Mouse (Mus musculus) stomach, embryonic 15.5 days (tissue): ENCODE results near the gene Dgkh. TPM values are rescaled to one million over a fixed set of nuclear protein-coding genes. Genes with fewer than 3 reads are reported as not detected.

Source experiments
- ATAC-seq: fragments of 200-750 bp; cut with Nextera tagmentation; 2 replicates; pipeline ENCODE4 v1.8.0; 2017; ENCODE audit warnings: low read depth, moderate number of reproducible peaks, moderate TSS enrichment; ENCODE audit not compliant: insufficient read depth, low FRiP score
- H3K27ac ChIP-seq: fragments of 300-500 bp; sonication (generic); 2 replicates; pipeline ENCODE4 v1.5.1; 2015; ENCODE audit warnings: mild to moderate bottlenecking, inconsistent platforms
- H3K27me3 ChIP-seq: fragments of 300-500 bp; sonication (generic); replicated peaks from 2 replicates; pipeline ENCODE4 v1.6.1; 2015; ENCODE audit warnings: inconsistent platforms
- H3K36me3 ChIP-seq: fragments of 300-500 bp; sonication (generic); 2 replicates; pipeline ENCODE4 v1.6.1; 2015; ENCODE audit warnings: inconsistent platforms
- H3K4me1 ChIP-seq: fragments of 300-500 bp; sonication (generic); 2 replicates; pipeline ENCODE4 v1.6.1; 2015; ENCODE audit warnings: inconsistent platforms
- H3K4me2 ChIP-seq: fragments of 300-500 bp; sonication (generic); 2 replicates; pipeline ENCODE4 v1.6.1; 2015; ENCODE audit warnings: mild to moderate bottlenecking, inconsistent platforms
- H3K4me3 ChIP-seq: fragments of 300-500 bp; sonication (generic); replicated peaks from 2 replicates; pipeline ENCODE4 v1.5.1; 2015; ENCODE audit warnings: inconsistent platforms
- H3K9ac ChIP-seq: fragments of 300-500 bp; sonication (generic); 2 replicates; pipeline ENCODE4 v1.6.1; 2015; ENCODE audit warnings: inconsistent platforms
- H3K9me3 ChIP-seq: fragments of 300-500 bp; sonication (generic); 2 replicates; pipeline ENCODE4 v1.6.1; 2016; ENCODE audit warnings: inconsistent platforms
- WGBS: fragments of 180-500 bp; shearing (Covaris S2); methylation state at CpG from one replicate; pipeline ENCODE4 v1.1.7; 2015; 5-methylcytosine and 5-hydroxymethylcytosine counted together
- polyA plus RNA-seq: library from polyadenylated mRNA; unstranded; fragments of >200 nt; fragmentation: Nextera tagmentation; extraction: Ambion mirVana; gene quantifications from 2 replicates; pipeline ENCODE4 v1.2.1, GENCODE M21; 2015

Gene Dgkh
- polyA plus RNA-seq, 1 experiment from 2014 or later: 1.7 TPM

DNA sequence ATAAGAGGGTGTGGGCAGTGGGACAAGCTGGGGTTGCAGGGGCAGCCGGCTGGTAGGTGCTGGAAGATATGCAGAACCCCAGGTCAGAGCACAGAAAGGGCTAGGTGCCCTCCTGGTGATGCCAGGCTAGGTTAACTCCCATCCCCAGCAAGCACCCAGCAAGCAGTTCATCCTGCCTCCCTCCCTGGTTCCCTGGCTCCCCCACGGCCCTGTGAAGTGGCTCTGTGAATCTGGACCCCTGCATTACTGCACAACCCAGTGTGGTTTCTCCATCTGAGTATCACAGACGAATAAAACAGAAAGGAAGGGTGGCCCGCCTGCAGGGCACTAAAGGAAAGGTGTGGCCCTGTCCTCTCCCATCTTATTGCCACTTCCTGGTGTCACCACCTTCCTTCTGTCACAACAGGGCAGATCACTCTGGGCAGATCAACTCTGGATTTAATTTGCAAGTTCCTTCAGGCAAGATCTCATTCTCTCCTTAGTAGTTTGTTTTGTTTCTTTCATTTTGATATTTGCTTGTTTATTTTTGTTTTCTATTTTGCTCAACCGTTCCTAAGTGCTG is 40.6 kb downstream of the Dgkh start:
- no peaks in the 10 kb centered on the region for H3K27me3 ChIP-seq
- no peak overlapping the region for H3K4me2 ChIP-seq
- no peaks in the 10 kb centered on the region for H3K36me3 ChIP-seq
- WGBS: 59% methylated on average over 5 of the region's 5 CpGs
- no peak overlapping the region for H3K27ac ChIP-seq
- no peaks in the 10 kb centered on the region for H3K9me3 ChIP-seq
- no peak for ATAC-seq
- no peaks in the 10 kb centered on the region for H3K4me1 ChIP-seq
- H3K4me3 ChIP-seq: no peak overlapping the region
- no peak overlapping the region for H3K9ac ChIP-seq

- H3K4me3 ChIP-seq: no peak overlapping the region
- H3K36me3 ChIP-seq: no peaks in the 10 kb centered on the region
- ATAC-seq: no peak
- H3K27ac ChIP-seq: no peak overlapping the region
- WGBS: 56% methylated on average over 1 of the region's 1 CpGs
- no peaks in the 10 kb centered on the region for H3K27me3 ChIP-seq
- no peak overlapping the region for H3K9ac ChIP-seq
- no peaks in the 10 kb centered on the region for H3K4me1 ChIP-seq
- no peak overlapping the region for H3K4me2 ChIP-seq
- no peaks in the 10 kb centered on the region for H3K9me3 ChIP-seq
Observed at GRCm38 (mm10) chr14:78690883-78691282, 41.7 kb downstream of the Dgkh start.

DNA sequence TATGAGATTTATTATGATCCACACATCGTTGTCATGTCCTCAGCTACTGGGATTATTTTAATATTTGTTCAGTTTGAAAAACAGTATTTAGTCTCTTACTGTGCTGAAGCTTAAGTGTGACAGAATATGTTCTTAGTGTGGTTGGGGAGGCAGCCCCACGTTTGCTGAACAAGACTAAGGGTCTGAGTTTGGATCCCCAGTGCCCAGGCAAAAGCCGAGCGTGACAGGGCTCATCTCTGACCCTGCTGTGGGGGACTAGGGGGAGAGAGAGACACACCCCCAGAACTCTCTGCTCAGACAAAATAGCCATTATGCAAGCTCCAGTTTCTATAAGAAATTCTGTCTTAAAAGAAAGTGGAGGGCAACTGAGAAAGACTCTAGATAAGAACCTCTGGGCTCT is 42.2 kb downstream of the Dgkh start:
- no peak overlapping the region for H3K27ac ChIP-seq
- ATAC-seq: no peak
- WGBS: 64% methylated on average over 4 of the region's 4 CpGs

GRCm38 (mm10) chr14:78689950-78690349 is 42.6 kb downstream of the Dgkh start:
- no peak for ATAC-seq
- H3K4me3 ChIP-seq: no peak overlapping the region
- no peaks in the 10 kb centered on the region for H3K27me3 ChIP-seq
- no peaks in the 10 kb centered on the region for H3K36me3 ChIP-seq
- H3K4me2 ChIP-seq: no peak overlapping the region
- no peaks in the 10 kb centered on the region for H3K9me3 ChIP-seq
- no peak overlapping the region for H3K9ac ChIP-seq
- WGBS: 90% methylated on average over 9 of the region's 9 CpGs
- no peak overlapping the region for H3K27ac ChIP-seq
- no peaks in the 10 kb centered on the region for H3K4me1 ChIP-seq

More for the DNA sequence above, 42.2 kb downstream of the Dgkh start:
- Histone ChIP-seq H3K9me3 (no peaks in the 10 kb centered on the region), H3K36me3 (no peaks in the 10 kb centered on the region), H3K4me2 (no peak overlapping the region), H3K4me1 (no peaks in the 10 kb centered on the region), H3K9ac (no peak overlapping the region), H3K4me3 (no peak overlapping the region), H3K27me3 (no peaks in the 10 kb centered on the region)

GRCm38 (mm10) chr14:78687716-78688115 is 44.9 kb downstream of the Dgkh start:
- ATAC-seq: no peak
- Histone ChIP-seq H3K27me3 (no peaks in the 10 kb centered on the region), H3K27ac (no peak overlapping the region), H3K9ac (no peak overlapping the region), H3K36me3 (no peaks in the 10 kb centered on the region), H3K4me2 (no peak overlapping the region), H3K4me3 (no peak overlapping the region), H3K9me3 (no peaks in the 10 kb centered on the region), H3K4me1 (no peaks in the 10 kb centered on the region)
- WGBS: 60% methylated on average over 4 of the region's 4 CpGs

DNA sequence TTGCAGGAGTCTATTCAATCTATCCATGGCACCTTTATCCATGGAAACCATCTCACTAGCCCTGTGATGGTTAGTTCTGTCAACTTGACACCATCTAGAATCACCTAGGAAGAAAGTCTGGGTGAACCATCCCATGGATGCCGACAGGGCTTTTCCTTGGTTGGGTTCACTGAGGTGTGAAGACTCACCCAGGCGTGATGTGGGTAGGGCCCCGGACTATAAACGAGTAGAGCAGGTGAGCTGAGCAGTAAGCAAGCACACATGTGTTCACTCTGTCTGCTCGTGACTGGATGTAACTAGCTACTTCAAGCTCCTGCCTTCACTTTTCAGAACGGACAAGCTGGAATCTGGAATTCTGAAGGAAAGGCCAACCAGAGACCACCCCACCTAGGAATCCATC is 45.9 kb downstream of the Dgkh start:
- no peak for ATAC-seq

DNA sequence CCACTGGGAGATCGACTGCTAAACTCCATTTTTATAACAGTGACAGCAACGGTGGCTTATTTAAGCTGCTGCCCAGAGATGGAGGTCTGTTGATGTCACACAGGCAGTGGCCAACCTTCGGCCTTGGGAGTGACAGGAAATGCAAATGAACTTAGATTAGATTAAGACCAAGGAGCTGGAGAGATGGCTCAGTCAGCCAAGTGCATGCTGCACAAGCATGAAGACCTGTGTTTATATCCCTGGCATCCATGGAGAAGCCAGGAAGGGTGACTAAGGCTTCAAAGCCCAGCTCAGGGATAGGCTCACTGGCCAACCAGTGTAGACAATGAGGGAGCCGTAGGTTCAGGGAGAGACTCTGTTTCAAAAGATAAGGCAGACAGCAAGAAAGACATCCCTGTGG is 48.4 kb downstream of the Dgkh start:
- Histone ChIP-seq H3K27me3 (no peaks in the 10 kb centered on the region), H3K4me1 (no peaks in the 10 kb centered on the region), H3K9ac (no peak overlapping the region), H3K9me3 (no peaks in the 10 kb centered on the region), H3K36me3 (no peaks in the 10 kb centered on the region), H3K27ac (no peak overlapping the region), H3K4me2 (no peak overlapping the region), H3K4me3 (no peak overlapping the region)
- no peak for ATAC-seq
- WGBS: 56% methylated on average over 4 of the region's 4 CpGs

More for the DNA sequence above, 45.9 kb downstream of the Dgkh start:
- Histone ChIP-seq H3K27ac (no peak overlapping the region), H3K4me3 (no peak overlapping the region), H3K9ac (no peak overlapping the region), H3K4me2 (no peak overlapping the region), H3K27me3 (no peaks in the 10 kb centered on the region), H3K4me1 (no peaks in the 10 kb centered on the region), H3K9me3 (no peaks in the 10 kb centered on the region), H3K36me3 (no peaks in the 10 kb centered on the region)
- 92% methylated on average over 6 of the region's 6 CpGs for whole genome bisulfite sequencing

DNA sequence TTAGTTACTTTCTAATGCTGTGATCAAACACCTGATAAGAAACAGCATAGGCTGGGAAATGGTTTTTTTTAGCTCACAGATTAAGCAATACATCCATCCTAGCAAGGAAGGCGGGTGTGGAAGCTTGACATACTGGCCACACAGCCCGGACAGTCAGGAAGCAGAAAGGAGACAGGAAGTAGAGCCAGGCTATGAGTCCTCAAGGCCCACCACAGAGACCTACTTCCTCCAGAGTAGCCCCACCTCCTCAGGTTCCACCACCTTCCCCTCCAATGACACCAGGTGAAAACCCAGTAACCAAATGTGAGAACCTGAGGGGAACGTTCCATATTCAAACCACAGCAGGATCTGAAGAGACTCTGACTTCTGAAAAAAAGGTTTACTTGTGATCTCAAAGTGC is 53.6 kb downstream of the Dgkh start:
- WGBS: 63% methylated on average over 3 of the region's 3 CpGs
- Histone ChIP-seq H3K4me1 (peaks cover 9% of the 10 kb centered on the region), H3K9ac (no peak overlapping the region), H3K4me3 (no peak overlapping the region), H3K4me2 (no peak overlapping the region), H3K9me3 (no peaks in the 10 kb centered on the region), H3K27me3 (no peaks in the 10 kb centered on the region), H3K36me3 (no peaks in the 10 kb centered on the region), H3K27ac (no peak overlapping the region)
- ATAC-seq: no peak

DNA sequence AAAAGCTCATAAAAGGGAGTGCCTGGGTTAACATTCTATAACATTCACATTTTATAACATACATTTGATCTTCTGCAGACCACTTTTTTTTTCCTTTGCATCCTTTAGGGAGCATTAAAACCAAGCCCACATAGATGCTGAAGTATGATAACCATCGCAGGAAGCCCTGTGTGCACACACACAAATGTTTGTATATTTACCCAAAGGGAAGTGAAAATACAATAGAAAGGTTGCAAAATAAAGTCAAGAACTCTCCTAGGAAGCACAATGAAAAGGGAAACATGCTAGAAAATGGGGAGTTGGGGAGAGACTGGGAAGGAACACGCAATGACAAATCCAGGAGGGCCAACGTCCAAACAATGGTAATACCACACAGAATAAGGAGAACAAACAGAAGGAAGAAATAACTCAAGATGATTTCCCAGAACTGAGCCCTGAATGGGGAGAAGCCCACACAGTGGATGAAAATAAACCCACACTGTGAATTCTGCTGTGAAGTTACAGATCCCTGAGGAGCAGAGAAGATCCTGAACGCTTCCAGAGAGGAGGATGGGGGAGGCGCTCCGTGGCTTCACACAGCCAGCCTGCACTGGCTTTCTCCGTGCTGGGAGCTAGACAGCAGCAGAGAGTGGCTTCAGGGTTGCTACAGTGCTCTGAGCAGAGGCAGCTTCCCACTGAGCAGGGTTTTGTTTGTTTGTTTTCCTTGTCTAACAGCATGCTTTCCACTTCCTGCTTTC is 54.6 kb downstream of the Dgkh start:
- Histone ChIP-seq H3K27ac (0 out of 2 replicates have a peak overlapping the region, but pooled peaks have one; percentile 5), H3K4me3 (no peak overlapping the region), H3K9me3 (no peaks in the 10 kb centered on the region), H3K27me3 (no peaks in the 10 kb centered on the region), H3K36me3 (no peaks in the 10 kb centered on the region), H3K4me2 (0 out of 2 replicates have a peak overlapping the region, but pooled peaks have one; percentile 19), H3K4me1 (peaks cover 9% of the 10 kb centered on the region), H3K9ac (no peak overlapping the region)
- 15% methylated on average over 7 of the region's 7 CpGs for WGBS
- ATAC-seq: no peak

DNA sequence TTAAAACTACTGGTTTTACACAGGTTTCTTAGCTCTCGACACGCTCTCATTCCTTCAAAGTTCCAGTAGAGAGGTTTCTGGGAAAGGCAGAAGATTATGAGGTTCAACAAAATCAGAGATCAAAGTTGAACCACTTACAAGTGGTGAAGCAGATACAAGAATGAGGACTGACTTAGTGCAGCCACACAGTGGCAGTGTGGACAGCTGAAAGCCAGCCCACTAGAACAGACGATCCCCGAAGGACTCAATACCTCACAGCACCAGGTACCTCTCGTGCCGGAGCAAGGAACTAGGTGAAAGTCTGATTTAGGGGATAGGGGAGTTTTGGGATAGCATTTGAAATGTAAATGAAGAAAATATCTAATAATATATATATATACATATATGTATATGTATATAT is 56.1 kb downstream of the Dgkh start:
- Histone ChIP-seq H3K9me3 (no peaks in the 10 kb centered on the region), H3K4me2 (no peak overlapping the region), H3K4me1 (peaks cover 9% of the 10 kb centered on the region), H3K27ac (no peak overlapping the region), H3K27me3 (no peaks in the 10 kb centered on the region), H3K36me3 (no peaks in the 10 kb centered on the region), H3K4me3 (no peak overlapping the region), H3K9ac (no peak overlapping the region)
- ATAC-seq: no peak
- 64% methylated on average over 6 of the region's 6 CpGs for WGBS

DNA sequence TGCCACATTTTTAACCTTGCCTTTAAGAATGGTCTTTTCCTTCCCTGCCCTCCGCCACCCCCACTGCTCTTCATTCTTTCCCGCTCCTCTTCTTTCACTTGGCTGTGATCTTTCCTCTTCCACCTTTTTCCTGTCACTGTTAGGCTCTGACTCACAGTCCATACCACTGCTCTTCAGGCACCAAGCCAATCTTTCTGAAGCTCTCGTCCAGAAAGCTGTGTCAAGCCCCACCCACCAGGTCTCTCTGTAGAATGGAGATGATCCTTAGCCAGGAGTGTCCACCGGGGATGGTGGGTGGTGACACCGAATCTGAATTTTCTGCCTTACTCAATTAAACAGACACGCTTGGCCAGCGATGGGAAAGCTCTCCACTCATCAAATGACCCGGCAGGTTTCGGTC is 58.0 kb downstream of the Dgkh start:
- H3K4me1 ChIP-seq: peaks cover 9% of the 10 kb centered on the region
- H3K9ac ChIP-seq: no peak overlapping the region
- 80% methylated on average over 9 of the region's 9 CpGs for WGBS
- H3K36me3 ChIP-seq: no peaks in the 10 kb centered on the region
- no peak for ATAC-seq
- H3K4me3 ChIP-seq: no peak overlapping the region
- no peaks in the 10 kb centered on the region for H3K27me3 ChIP-seq
- H3K4me2 ChIP-seq: no peak overlapping the region
- H3K9me3 ChIP-seq: no peaks in the 10 kb centered on the region
- no peak overlapping the region for H3K27ac ChIP-seq

GRCm38 (mm10) chr14:78669986-78670385 is 62.6 kb downstream of the Dgkh start:
- Histone ChIP-seq H3K36me3 (no peaks in the 10 kb centered on the region), H3K4me2 (no peak overlapping the region), H3K9ac (no peak overlapping the region), H3K9me3 (no peaks in the 10 kb centered on the region), H3K27ac (no peak overlapping the region), H3K4me3 (no peak overlapping the region), H3K27me3 (no peaks in the 10 kb centered on the region), H3K4me1 (no peaks in the 10 kb centered on the region)
- no peak for ATAC-seq
- 63% methylated on average over 10 of the region's 10 CpGs for WGBS
